Mouse (Mus musculus): ENCODE data around the gene Gm10226.
"Not testable (repeated sequence)": the region's sequence is repeated elsewhere in the genome, so short reads cannot be mapped to it uniquely, and the experiment has no call there.

DNA sequence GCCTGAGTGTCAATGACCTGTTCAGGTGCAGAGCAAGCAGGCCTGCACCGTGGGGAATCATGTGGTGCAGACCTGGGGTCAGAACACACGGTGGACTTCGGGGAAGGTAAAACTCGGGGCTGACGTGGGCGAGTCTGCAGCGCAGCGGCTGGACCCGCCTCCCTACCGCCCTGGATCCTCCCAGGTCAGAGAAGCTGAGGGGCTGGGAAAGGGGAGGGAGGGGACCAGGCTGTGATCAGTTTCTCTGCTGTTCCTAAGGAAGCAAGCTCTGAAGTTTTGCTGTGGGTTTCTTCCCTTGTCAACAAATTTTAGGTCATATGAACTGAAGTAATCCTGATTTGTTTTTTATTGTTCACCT lies 11.7 kb upstream of the Gm10226 start:
- not testable (repeated sequence) for TF ChIP-seq TCF12 (IDR thresholded peaks at IDR 0.05; ENCODE audit: insufficient read depth, poor library complexity, severe bottlenecking); MAX (IDR thresholded peaks at IDR 0.05; ENCODE audit: low read depth); E2F4 (IDR thresholded peaks at IDR 0.05; ENCODE audit: insufficient read depth); USF1 (IDR thresholded peaks at IDR 0.05; ENCODE audit: low read depth); CEBPB (IDR thresholded peaks at IDR 0.05; ENCODE audit: insufficient read depth, poor library complexity, severe bottlenecking); REST (IDR thresholded peaks at IDR 0.05; ENCODE audit: insufficient read depth, insufficient read length); POLR2A (IDR thresholded peaks at IDR 0.05; ENCODE audit: insufficient read length, low read depth); POLR2AphosphoS2 (IDR thresholded peaks at IDR 0.05; ENCODE audit: insufficient read length, low read depth); MYOD1 (IDR thresholded peaks at IDR 0.05; ENCODE audit: control insufficient read depth in 1 of 3, insufficient read length in 2 of 3, low read depth in 2 of 3); SRF (IDR thresholded peaks at IDR 0.05; ENCODE audit: control insufficient read depth, insufficient read length, low read depth)
